Mouse (Mus musculus) T-cell, adult 2 months (primary cell): ENCODE results near the gene Exosc7.

ENCODE experiments used
- DNase-seq: peaks from one replicate; pipeline ENCODE4 v3.0.0; 2022; ENCODE audit warnings: low spot score

The Exosc7 gene

DNA sequence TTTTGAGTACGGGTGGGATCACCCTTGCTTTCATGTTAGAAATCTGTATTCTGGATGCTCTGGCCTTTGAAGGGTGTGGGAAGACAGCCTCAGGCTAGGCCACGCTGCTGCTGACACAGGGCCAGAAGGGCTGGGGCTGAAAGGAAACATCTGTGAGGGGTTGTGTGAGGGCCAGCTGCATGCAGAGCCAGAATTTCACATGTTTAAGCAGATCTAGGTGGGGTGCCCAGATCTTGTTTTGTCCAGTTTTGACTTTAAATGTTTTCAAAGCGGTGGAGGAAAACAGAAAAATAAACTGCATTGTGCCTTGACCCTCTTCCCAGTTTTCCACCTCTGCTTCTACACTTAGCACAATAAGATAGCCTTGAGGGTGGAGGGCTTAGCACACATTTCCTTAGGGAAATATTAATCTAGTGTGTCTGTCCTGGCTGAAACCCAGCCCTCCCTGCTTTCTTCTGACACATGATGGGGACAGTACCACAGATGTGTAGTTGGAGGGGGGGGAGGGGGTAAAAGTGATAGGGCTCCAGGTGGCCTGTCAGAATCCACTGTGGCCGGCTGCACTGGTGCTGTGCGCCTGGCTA lies 26.0 kb downstream of the Exosc7 start:
- no peak for DNase-seq

- no peak for DNase-seq
Measured at GRCm38 (mm10) chr9:123139887-123140614, 27.0 kb downstream of the Exosc7 start.

DNA sequence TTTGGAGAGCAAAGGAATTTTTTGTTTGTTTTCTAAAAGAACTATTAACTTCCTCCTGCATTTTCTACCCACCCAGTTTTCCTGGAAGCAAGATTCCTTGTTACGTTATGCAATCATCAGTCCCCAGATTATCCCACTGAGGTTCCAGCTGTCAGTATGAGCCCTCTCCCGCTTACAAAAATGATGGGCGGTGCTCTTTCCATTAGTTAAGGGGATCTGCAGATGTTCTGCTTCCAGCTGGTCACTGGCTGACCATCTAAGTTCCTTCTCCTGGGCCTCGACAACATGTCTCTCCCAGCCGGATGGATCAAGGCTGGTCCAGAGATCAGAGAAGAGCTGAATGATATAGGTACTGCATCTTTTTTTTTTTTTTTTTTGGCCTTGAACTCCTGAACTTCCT lies 35.4 kb downstream of the Exosc7 start:
- DNase-seq = no peak

DNA sequence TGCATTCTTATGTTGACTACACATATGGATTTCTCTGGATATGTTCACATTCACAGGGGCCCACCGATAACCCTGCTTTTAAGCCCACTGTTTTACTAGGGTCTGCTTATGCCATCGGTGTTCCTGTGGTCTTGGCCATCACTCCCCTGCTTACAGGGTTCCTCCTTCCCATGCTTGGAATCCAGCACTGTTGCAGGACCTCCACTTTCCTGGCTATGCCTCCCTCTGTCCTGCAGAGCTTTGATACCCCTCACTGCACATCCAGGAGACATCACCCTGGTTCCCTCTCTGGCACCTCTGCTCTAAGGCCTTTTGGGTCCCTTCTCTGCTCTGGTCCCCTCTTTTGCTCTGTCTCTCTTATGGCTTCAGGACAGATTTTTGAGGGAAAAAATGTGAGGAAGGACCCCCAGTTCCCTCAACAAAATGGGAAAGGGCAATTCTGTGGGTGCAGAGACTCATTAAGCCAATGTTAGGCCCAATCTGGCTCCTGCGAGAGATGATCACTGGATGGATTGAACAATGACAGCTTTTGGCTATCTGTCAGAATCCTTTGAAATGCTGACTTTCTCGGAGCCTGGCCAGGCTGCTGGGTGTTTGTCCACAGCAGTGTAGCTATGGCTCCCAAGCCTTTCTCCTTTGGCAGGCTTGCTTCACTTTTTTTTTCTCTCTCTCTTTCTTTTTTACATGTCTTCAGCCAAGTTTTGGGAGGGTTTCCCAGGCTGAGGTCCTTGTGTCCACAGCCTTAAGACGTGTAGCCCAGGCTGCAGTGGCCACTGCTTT lies 37.4 kb downstream of the Exosc7 start, which contains the start of gene Clec3b:
Clec3b (plus strand) TSS at position 706 of the 780 bp plus-strand sequence.
- DNase-seq = no peak

DNA sequence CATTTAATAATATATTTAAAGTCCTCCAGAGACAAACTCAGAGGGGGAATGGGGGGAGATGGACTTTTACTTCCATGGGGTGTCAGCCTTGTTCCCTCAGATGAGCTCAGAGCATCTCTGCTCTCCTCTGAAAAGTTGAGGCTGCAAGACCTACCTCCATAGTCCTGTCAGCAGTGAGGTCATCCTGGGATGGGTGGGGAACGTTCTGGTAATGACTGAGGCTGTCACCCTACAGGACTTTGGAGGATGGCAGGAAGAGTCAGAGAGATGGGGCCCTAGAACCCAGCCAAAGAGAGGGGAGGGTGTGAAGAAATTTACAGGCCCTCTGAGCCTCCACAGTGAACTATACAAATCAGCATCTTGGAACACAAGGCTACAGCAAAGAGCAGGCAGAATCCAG lies 38.5 kb downstream of the Exosc7 start:
- DNase-seq = no peak

DNA sequence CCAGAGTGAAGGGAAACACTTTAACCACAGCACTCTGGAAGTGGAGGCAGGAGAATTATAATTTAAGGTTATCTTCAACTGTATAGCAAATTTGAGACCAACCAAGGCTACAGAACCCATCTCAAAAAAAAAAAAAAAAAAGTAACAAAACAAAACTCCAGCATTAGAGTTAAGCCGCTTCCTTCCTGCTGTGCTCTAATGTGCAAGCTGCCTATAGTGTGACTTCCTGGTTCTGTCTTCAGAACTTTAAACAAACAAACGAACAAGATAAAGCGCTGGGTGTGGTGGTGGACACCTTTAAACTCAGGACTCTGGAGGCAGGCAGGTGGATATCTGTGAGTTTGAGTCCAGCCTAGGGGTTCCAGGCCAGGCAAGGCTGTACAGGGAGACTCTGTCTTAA lies 39.0 kb downstream of the Exosc7 start:
- DNase-seq = peak; percentile 38

DNA sequence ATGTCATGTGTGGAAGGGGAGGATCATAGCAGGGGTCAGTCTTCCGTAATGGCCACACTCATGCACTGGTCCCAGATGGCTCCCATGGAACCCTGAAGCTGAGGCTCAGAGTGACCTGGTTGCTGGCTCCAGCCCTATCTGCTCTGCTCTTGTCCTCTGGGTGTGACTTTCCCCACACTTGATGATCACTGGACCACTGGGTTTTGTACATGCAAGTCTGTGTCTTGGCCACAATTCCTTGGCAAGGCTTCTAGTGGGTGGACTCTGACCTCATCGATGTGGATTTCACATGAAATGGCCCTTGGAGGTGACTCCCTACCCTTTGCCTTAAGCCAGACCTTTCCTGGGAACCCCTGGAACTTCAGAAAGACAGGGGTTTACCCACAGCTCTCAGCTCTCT lies 40.1 kb downstream of the Exosc7 start:
- DNase-seq = no peak

- DNase-seq = peak; percentile 75
Measured at GRCm38 (mm10) chr9:123156910-123157361, 43.9 kb downstream of the Exosc7 start.

DNA sequence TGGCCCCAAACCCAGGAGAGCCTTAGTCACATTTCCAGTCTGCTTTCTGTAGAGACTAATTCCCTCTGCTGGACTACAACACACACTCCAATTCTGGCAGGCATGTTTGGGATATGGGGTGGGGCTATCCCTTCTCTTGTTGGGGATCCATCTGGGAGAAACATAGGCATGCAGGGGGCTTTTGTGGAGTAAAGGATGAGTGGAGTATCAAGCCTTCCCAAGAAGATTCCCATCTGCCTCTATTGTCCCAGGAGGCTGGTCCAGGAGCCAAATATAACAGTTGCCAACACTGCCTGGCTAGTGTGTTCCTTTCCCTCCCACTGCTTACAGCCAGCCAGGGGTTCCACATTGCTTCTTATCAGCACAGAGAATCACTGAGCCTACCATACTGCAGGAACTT lies 44.7 kb downstream of the Exosc7 start:
- no peak for DNase-seq

DNA sequence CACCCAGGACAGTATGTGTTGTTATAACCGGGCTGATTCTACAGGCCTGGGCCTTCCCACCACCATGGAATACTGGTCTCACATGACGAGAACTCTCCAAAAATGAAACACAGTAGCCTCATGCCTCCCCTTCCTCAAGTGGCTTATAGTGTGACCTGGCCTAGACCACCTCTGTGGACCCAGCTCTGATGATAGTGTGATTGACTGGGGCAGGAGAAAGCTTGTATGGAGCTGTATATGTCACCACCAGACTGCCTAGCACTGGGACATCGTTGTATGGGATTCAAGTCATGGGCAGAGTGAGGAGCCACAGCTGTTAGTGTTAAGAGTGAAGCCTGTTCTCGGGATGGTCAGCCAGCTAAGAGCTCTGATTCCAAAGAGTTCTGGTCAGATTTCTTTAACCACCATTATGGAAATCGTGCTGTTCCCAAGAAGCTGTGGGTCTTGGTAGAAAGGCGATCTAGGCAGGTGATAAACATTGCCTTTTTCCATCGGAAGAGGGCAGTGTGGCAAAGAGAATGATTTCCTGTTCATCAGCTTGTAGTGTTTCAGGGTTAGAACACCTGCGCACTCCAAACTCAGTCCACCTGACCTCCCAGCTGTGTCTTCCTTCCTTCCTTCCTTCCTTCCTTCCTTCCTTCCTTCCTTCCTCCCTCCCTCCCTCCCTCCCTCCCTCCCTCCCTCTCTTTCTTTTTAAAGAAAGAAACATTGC lies 45.3 kb downstream of the Exosc7 start:
- DNase-seq = peak; percentile 33

GRCm38 (mm10) chr9:123159330-123159729 lies 46.3 kb downstream of the Exosc7 start:
- peak; percentile 40 for DNase-seq

DNA sequence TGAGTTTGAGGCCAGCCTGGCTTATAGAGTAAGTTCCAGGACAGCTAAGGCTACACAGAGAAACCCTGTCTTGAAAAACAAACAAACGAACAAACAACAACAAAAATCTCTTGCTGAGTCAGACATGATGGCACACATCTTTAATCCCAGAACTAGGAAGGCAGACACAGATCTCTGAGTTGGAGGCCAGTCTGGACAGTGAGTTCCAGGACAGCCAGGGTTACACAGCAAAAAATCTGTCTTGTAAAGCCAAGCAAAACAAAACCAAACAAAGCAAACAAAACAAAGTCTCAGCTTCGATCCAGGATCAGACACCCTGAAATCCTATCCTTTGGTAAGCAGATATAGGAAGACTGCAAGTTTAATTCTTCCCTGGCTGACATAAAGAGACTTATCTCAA lies 48.8 kb downstream of the Exosc7 start:
- DNase-seq = no peak

- DNase-seq = no peak
Measured at GRCm38 (mm10) chr9:123162985-123163694, 50.1 kb downstream of the Exosc7 start.

- no peak for DNase-seq
Measured at GRCm38 (mm10) chr9:123165781-123166443, 52.9 kb downstream of the Exosc7 start.

DNA sequence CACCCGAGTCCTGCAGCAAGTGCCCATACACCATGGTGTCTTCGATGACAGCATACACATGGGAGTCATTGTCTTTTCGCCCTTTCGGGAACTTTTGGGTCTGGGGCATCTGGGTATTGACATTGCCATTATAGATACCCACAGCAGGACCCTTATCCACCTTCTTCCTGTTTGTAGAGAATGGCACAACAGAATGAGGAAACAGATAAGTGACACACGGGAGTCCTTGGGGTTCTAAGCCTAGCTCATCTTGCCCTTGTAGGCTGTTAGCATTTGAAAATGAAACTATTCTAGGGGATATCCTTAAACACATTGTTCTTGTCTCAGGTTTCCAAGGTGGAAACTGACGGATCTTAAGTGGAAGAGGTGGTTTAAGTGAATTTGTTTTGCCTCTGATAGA lies 60.7 kb downstream of the Exosc7 start:
- no peak for DNase-seq

DNA sequence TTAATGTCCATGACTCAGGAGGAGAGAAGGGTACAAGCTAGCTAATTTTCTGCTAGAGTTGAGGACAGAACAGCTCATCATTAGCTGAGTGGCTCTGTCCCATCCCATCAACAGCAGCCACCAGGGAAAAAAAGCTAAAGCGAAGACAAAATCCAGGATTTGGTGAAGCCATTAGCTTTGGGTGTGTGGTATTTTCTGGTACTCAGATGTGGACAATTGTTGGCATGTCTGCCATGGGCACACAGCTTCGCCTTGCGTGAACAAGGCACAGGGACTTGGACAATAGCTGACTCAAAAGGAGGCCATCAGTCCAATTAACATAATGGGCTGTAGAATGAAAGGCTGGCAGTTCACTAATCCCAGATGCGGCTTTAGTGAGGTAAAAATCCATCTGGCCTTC lies 61.3 kb downstream of the Exosc7 start:
- no peak for DNase-seq

DNA sequence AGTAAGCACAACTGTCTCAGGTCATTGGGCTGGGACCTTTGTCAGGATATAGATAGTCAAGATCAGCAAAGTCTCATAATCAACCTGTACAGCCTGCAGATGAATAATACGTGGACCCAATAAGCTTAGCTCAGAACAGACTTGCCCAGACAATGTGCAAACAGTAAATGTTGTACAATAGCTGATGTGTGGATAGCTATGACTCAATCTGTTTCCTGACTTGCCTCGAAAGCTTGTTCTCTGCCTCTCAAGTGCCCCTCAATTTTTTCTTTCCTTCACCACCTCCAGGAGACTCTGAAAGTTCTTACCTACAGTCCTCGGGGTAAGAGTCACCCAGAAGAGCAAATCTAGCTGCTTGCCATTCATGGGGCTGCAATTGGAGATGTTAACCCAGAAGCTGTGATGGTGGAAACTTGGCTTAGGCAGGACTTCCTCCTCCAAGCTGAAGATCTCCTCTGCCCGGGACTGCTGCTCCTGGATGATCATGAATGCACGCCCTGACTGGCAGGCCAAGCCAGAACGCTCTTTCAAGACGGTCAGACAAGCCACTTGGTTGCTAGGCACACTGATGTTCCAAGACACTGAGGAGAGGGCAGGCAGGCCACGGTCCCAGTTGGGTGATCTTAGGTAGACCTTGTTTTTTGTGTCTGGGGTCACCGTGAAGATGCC lies 64.5 kb downstream of the Exosc7 start:
- DNase-seq = no peak

DNA sequence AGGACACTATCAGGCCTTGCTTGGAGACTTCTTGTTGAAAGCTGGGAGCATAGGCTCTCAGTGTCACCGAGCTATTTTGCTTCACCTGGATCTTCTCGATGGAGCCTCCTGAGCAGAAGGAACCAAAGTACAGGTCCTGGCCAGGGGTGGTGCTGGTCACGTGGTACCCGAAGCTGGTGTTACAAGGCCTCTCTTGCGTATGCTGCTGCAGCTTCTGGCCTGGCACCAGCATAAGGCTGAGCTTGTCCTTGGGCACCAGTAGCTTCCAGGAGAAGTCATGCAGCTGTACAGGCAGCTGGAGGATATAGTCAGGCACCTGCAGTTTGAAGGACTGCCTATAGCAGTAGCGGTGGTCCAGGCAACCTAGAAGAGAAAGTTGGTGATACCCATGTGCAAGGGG lies 67.0 kb downstream of the Exosc7 start:
- no peak for DNase-seq

DNA sequence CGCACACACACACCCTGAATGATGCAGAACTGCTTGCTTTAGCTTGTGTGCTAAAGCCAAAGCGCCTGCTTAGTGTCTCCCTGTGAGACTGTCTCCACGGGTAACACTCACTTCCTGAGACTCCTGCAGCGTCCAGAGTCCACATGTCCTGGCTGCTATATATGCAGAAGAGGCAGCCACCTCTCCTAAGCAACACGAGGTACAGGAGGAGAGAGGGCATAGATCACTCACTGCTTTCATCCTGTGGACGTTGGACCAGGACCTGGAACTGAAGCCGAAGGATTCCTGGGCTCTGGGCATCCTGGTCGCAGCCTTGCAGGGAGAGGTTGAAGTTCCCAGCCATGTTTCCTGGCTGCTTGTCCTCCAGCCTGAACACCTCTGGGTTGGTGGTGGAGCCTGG lies 70.2 kb downstream of the Exosc7 start:
- no peak for DNase-seq

GRCm38 (mm10) chr9:123185546-123185945 lies 72.5 kb downstream of the Exosc7 start:
- no peak for DNase-seq
